In genomic region chrX:168123589-168123965, GRCm38 (mm10) we compare ENCODE assay signal across 8 mouse cellular contexts.
DNase-seq lines count a peak whose midpoint lies in the region; ATAC-seq and TF ChIP-seq lines count a peak whose summit lies in the region.

No protein-coding gene starts in this region.

- no peaks in the 10 kb centered on the region for H3K9me3 ChIP-seq in embryonic facial prominence, embryonic 15.5 days (replicated peaks)
- H3K9me3 ChIP-seq in hindbrain, embryonic 14.5 days (ENCODE audit: control insufficient read depth, low read length): no peaks in the 10 kb centered on the region
- H3K9me3 ChIP-seq in midbrain, embryonic 16.5 days (replicated peaks; ENCODE audit: control insufficient read depth, low read length, poor library complexity, severe bottlenecking): no peaks in the 10 kb centered on the region

- H3K36me3 ChIP-seq in embryonic facial prominence, embryonic 15.5 days: no peaks in the 10 kb centered on the region
- no peaks in the 10 kb centered on the region for H3K36me3 ChIP-seq in hindbrain, embryonic 14.5 days (replicated peaks; ENCODE audit: control insufficient read depth, insufficient read depth)
- H3K36me3 ChIP-seq in midbrain, embryonic 16.5 days (ENCODE audit: control insufficient read depth, insufficient read depth, low read length): no peaks in the 10 kb centered on the region

- H3K4me2 ChIP-seq in embryonic facial prominence, embryonic 15.5 days (replicated peaks): peak overlapping the region; percentile 71
- peak overlapping the region; percentile 69 for H3K4me2 ChIP-seq in hindbrain, embryonic 14.5 days (replicated peaks)
- H3K4me2 ChIP-seq in midbrain, embryonic 16.5 days (ENCODE audit: low read length): peak overlapping the region; percentile 64

- no peak overlapping the region for H3K9ac ChIP-seq in embryonic facial prominence, embryonic 15.5 days
- peak overlapping the region; percentile 64 for H3K9ac ChIP-seq in hindbrain, embryonic 14.5 days
- peak overlapping the region; percentile 71 for H3K9ac ChIP-seq in midbrain, embryonic 16.5 days (ENCODE audit: low read depth, low read length)

- TF ChIP-seq CTCF in layer of hippocampus, adult 2 months (conservative IDR thresholded peaks at IDR 0.05): no peak

- H3K27ac ChIP-seq in layer of hippocampus, adult 2 months: peak overlapping the region; percentile 94
- H3K27ac ChIP-seq in embryonic facial prominence, embryonic 15.5 days (replicated peaks): no peak overlapping the region
- no peak overlapping the region for H3K27ac ChIP-seq in hindbrain, embryonic 14.5 days
- peak overlapping the region; percentile 48 for H3K27ac ChIP-seq in midbrain, embryonic 16.5 days (ENCODE audit: low read length)

- peak overlapping the region; percentile 58 for H3K4me3 ChIP-seq in layer of hippocampus, adult 2 months
- peak overlapping the region; percentile 43 for H3K4me3 ChIP-seq in embryonic facial prominence, embryonic 15.5 days (replicated peaks)
- H3K4me3 ChIP-seq in hindbrain, embryonic 14.5 days (replicated peaks; ENCODE audit: low read length): peak overlapping the region; percentile 52
- H3K4me3 ChIP-seq in midbrain, embryonic 16.5 days (ENCODE audit: low read depth, low read length): peak overlapping the region; percentile 54

- peaks cover 41% of the 10 kb centered on the region for H3K27me3 ChIP-seq in embryonic facial prominence, embryonic 15.5 days
- peaks cover 60% of the 10 kb centered on the region for H3K27me3 ChIP-seq in hindbrain, embryonic 14.5 days (ENCODE audit: control insufficient read depth, insufficient read depth, low read length)
- peaks cover 17% of the 10 kb centered on the region for H3K27me3 ChIP-seq in midbrain, embryonic 16.5 days (ENCODE audit: control insufficient read depth, insufficient read depth, low read depth, low read length)

- 14% methylated on average over 11 of the region's 11 CpGs for WGBS in embryonic facial prominence, embryonic 15.5 days
- WGBS in hindbrain, embryonic 14.5 days: 11% methylated on average over 11 of the region's 11 CpGs
- WGBS in midbrain, embryonic 16.5 days: 15% methylated on average over 9 of the region's 11 CpGs

- DNase-seq in layer of hippocampus, adult 2 months (ENCODE audit: low spot score in 2 of 2): peak in 1 of 2 experiments; percentile 13
- no peak for DNase-seq in layer of hippocampus, adult 9-10 months (ENCODE audit: low spot score)
- DNase-seq in hindbrain, embryonic 14.5 days (ENCODE audit: low spot score): no peak
- DNase-seq in spleen, postnatal 10 days (ENCODE audit: low spot score in 2 of 2): no peak
- DNase-seq in B cell, adult 2 months: no peak
- no peak for DNase-seq in adrenal gland, adult 18-20 months (ENCODE audit: low spot score in 2 of 2)

- ATAC-seq in embryonic facial prominence, embryonic 15.5 days (ENCODE audit: insufficient number of reproducible peaks, low FRiP score, low TSS enrichment, low read depth): no peak
- peak; percentile 59; the same call in 1 of the 2 replicates for ATAC-seq in hindbrain, embryonic 14.5 days (ENCODE audit: low FRiP score)
- peak; percentile 66 for ATAC-seq in midbrain, embryonic 16.5 days

- H3K4me1 ChIP-seq in embryonic facial prominence, embryonic 15.5 days: no peaks in the 10 kb centered on the region
- no peaks in the 10 kb centered on the region for H3K4me1 ChIP-seq in hindbrain, embryonic 14.5 days (replicated peaks; ENCODE audit: control insufficient read depth, insufficient read depth, low read length)
- H3K4me1 ChIP-seq in midbrain, embryonic 16.5 days (ENCODE audit: control insufficient read depth, insufficient read depth, low read length): no peaks in the 10 kb centered on the region

Comparison
In these comparisons a context has a peak if more than half of its experiments do, and no peak if none do; other contexts are left out.
1. H3K27ac ChIP-seq: peak in layer of hippocampus, adult 2 months (single experiment) and midbrain, embryonic 16.5 days (single experiment); none in embryonic facial prominence, embryonic 15.5 days (single experiment) and hindbrain, embryonic 14.5 days (single experiment).
2. Peak in every context shown above with its lines, with median percentiles within 50 percentile points of each other: H3K4me3 ChIP-seq and H3K4me2 ChIP-seq.